7 mouse cellular contexts compared by ENCODE assay signal in the genomic region with DNA sequence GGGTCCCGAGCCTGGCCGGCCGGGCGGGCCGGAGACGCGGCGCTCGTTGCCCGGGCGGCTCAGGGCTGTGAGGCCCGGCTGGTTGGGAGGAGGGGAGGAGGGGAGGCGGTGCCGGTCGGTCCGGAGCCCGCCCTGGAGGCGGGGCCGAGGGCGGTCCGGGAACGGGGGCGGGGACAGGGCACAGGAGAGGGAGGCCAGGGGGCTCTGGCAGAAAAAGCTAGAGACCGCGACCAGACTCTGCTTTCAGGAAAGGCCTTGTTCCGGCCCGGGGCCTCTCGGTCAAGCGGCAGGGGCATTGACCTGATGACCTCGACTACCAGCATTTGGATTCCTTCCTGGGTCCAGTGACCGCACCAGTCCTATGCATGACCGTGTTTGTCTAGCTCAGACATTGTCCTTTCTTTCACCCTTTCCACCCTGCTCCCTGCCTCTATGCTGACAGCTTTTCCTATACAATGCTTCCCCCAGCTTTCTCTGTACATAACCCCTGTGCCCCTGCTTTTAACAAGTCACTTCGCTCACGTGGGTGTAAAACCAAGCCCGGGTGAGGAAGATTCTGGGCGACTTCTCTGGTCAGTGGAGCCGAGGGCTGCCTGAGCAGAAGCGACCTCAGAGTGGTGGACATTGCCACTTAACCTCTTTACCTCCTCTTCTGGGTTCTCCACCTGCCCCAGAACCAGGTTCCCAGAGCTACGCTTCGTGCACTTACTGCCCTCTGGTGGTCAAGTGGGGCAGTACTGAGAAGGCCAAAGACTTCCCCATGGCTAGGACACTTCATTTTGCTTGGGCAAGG. TPM values are rescaled to one million over a fixed set of nuclear protein-coding genes. Genes with fewer than 3 reads are reported as not detected.
DNase-seq lines count a peak whose midpoint lies in the region; ATAC-seq lines count a peak whose summit lies in the region.

No protein-coding gene starts in this region.

- peak overlapping the region; percentile 84 for H3K9ac ChIP-seq in hindbrain, embryonic 15.5 days

- H3K4me3 ChIP-seq in hindbrain, embryonic 15.5 days: peak overlapping the region; percentile 73

- peak overlapping the region; percentile 83 for H3K27ac ChIP-seq in hindbrain, embryonic 15.5 days (replicated peaks)

- H3K27me3 ChIP-seq in hindbrain, embryonic 15.5 days: no peaks in the 10 kb centered on the region

- under 1% methylated on average over 34 of the region's 40 CpGs for WGBS in hindbrain, embryonic 15.5 days

- H3K4me2 ChIP-seq in hindbrain, embryonic 15.5 days: peak overlapping the region; percentile 85

- ATAC-seq in hindbrain, embryonic 15.5 days (ENCODE audit: low FRiP score, low read depth): peak; percentile 96
- peak; percentile 88 for ATAC-seq in megakaryocyte-erythroid progenitor cell, adult 5-6 weeks (replicated peaks; ENCODE audit: low FRiP score, low TSS enrichment, poor library complexity, severe bottlenecking)

- intact Hi-C loops in left cerebral cortex, postnatal 25 days (cut with DNase I): loop anchor here (2.0 kb wide), 1 partner anchor 17 kb away; a partner anchor contains a TSS

- peaks cover 5% of the 10 kb centered on the region; the same call in 1 of the 2 replicates for H3K36me3 ChIP-seq in hindbrain, embryonic 15.5 days

- H3K4me1 ChIP-seq in hindbrain, embryonic 15.5 days (replicated peaks): peaks cover 32% of the 10 kb centered on the region

- H3K9me3 ChIP-seq in hindbrain, embryonic 15.5 days: no peaks in the 10 kb centered on the region

- DNase-seq in adipocyte (ENCODE audit: low spot score): peak; percentile 90
- DNase-seq in cerebellum, postnatal 14 days: peak; percentile 93 to 95
- peak; percentile 89 for DNase-seq in gastrocnemius, adult 18-20 months (ENCODE audit: low spot score)
- peak; percentile 64 to 83 for DNase-seq in left cerebral cortex, postnatal 25 days (ENCODE audit: low spot score in 2 of 2)
- peak; percentile 88 for DNase-seq in right cerebral cortex, postnatal 4 days

RNA-seq across cellular contexts. Expression of a gene that starts 13.2 kb away (rescaled TPM):
- not detected for total RNA-seq in gastrocnemius, adult 18-20 months (2021)
- 0.41 and 0.44 TPM in 2 replicates for polyA plus RNA-seq in hindbrain, embryonic 15.5 days (2015; fragmentation: Nextera tagmentation; extraction: Ambion mirVana)
- under 1 TPM; 0.69 to 0.94 TPM for total RNA-seq in left cerebral cortex, postnatal 25 days (2021)
- 0.49 TPM in 1 of 2 replicates, not detected in the other for total RNA-seq in megakaryocyte-erythroid progenitor cell, adult 5-6 weeks (2014; fragmentation: Nextera tagmentation)
- 0.34 and 1.3 TPM in 2 replicates for total RNA-seq in megakaryocyte-erythroid progenitor cell, adult 5-6 weeks (2017)

RNA-seq across cellular contexts. Expression of a gene that starts 16.2 kb away (rescaled TPM):
- 10 to 100 TPM in 1 of 2 experiments, 1 to 10 TPM in 1; 7.9 to 32.1 TPM for total RNA-seq in gastrocnemius, adult 18-20 months (2021)
- 22.6 and 26.6 TPM in 2 replicates for polyA plus RNA-seq in hindbrain, embryonic 15.5 days (2015; fragmentation: Nextera tagmentation; extraction: Ambion mirVana)
- total RNA-seq in left cerebral cortex, postnatal 25 days (2021): 10 to 100 TPM; 62.4 to 64.8 TPM
- 23.4 and 28.7 TPM in 2 replicates for total RNA-seq in megakaryocyte-erythroid progenitor cell, adult 5-6 weeks (2014; fragmentation: Nextera tagmentation)
- total RNA-seq in megakaryocyte-erythroid progenitor cell, adult 5-6 weeks (2017): 1.7 and 2.1 TPM in 2 replicates

RNA-seq across cellular contexts. Expression of a gene that starts 42.9 kb away (rescaled TPM):
- total RNA-seq in gastrocnemius, adult 18-20 months (2021): 1 to 10 TPM; 6.5 to 9.1 TPM
- 7.4 and 7.9 TPM in 2 replicates for polyA plus RNA-seq in hindbrain, embryonic 15.5 days (2015; fragmentation: Nextera tagmentation; extraction: Ambion mirVana)
- total RNA-seq in left cerebral cortex, postnatal 25 days (2021): 1 to 10 TPM; 2.3 to 5.4 TPM
- 51.5 and 56.4 TPM in 2 replicates for total RNA-seq in megakaryocyte-erythroid progenitor cell, adult 5-6 weeks (2014; fragmentation: Nextera tagmentation)
- 11.5 and 11.8 TPM in 2 replicates for total RNA-seq in megakaryocyte-erythroid progenitor cell, adult 5-6 weeks (2017)

RNA-seq across cellular contexts. Expression of a gene that starts 51.1 kb away (rescaled TPM):
- 10 to 100 TPM; 35.8 to 37.3 TPM for total RNA-seq in gastrocnemius, adult 18-20 months (2021)
- polyA plus RNA-seq in hindbrain, embryonic 15.5 days (2015; fragmentation: Nextera tagmentation; extraction: Ambion mirVana): 200 and 208 TPM in 2 replicates
- total RNA-seq in left cerebral cortex, postnatal 25 days (2021): 100 to 1,000 TPM; 101 to 102 TPM
- total RNA-seq in megakaryocyte-erythroid progenitor cell, adult 5-6 weeks (2014; fragmentation: Nextera tagmentation): 218 and 249 TPM in 2 replicates
- total RNA-seq in megakaryocyte-erythroid progenitor cell, adult 5-6 weeks (2017): 53.9 and 91.2 TPM in 2 replicates

Comparison
In these comparisons a context has a peak if more than half of its experiments do, and no peak if none do; other contexts are left out.
1. Peak in every context shown above with its lines: DNase-seq, ATAC-seq, H3K4me3 ChIP-seq and H3K27ac ChIP-seq.